Mouse (Mus musculus): ENCODE results near the gene Tbcd. TPM values are rescaled to one million over a fixed set of nuclear protein-coding genes. Genes with fewer than 3 reads are reported as not detected.

Tbcd gene
- polyA plus RNA-seq, 2 experiments, result 38.7 to 43.4 TPM

DNA sequence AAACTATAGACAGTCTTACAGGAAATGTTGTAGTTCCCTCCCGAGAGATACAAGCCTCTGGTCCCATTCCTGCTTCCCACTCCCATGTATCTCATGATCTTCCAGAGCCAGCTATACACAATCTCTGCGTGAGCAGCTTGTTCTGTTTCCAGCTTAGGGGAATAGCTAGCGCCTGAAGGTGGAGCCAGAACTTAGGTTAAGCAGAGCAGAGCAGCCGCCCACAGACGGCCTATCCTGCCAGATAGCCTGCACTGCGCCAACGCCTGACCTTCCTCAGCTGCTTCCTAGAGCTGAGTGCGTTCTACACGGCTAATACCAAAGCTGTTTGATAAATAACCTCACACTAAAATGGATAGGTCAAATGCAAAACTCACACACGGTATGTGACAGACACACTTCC, 198.2 kb downstream of the Tbcd start:
- Histone ChIP-seq H3K27ac (replicated peaks; ENCODE audit: low read depth, low read length) (no peak overlapping the region), H3K4me3 (replicated peaks; ENCODE audit: low read length) (no peak overlapping the region), H3K36me3 (ENCODE audit: control insufficient read depth, insufficient read depth, low read length) (peaks cover 10% of the 10 kb centered on the region; the same call in 1 of the 2 replicates), H3K9ac (ENCODE audit: low read depth, low read length, severe bottlenecking) (no peak overlapping the region), H3K27me3 (ENCODE audit: control insufficient read depth, insufficient read depth, low read length) (no peaks in the 10 kb centered on the region), H3K4me1 (ENCODE audit: control insufficient read depth, insufficient read depth, low read length) (no peaks in the 10 kb centered on the region), H3K4me2 (replicated peaks; ENCODE audit: low read depth, low read length, severe bottlenecking) (no peak overlapping the region), H3K9me3 (ENCODE audit: control insufficient read depth, low read length) (no peaks in the 10 kb centered on the region)
- 78% methylated on average over 10 of the region's 10 CpGs for WGBS
- no peak for DNase-seq (ENCODE audit: low spot score)
- ATAC-seq (ENCODE audit: low FRiP score, low read depth), result no peak
- no peak for TF ChIP-seq POLR2A (IDR thresholded peaks at IDR 0.05; ENCODE audit: borderline replicate concordance, extremely low read depth, insufficient read depth, insufficient read length)

DNA sequence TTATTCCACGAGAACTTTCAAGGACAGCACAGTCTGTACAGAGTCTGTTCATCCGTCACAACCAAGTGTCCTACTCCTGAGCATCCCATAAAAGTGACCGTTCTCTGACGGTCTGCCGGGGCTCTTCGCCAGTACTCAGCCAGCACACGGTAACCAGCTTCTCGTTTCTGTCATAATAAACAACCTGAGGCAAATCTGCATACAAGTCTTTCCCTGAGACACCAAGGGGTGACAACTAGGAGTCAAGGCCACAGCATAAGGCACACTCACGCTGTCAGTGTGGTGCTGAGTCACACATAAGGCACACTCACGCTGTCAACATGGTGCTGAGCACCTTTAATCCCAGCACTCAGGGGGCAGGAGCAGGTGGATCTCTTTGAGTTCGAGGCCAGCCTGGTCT, 198.9 kb downstream of the Tbcd start:
- DNase-seq (ENCODE audit: low spot score), result no peak
- TF ChIP-seq POLR2A (IDR thresholded peaks at IDR 0.05; ENCODE audit: borderline replicate concordance, extremely low read depth, insufficient read depth, insufficient read length), result no peak

GRCm38 (mm10) chr11:121651556-121651955, 199.8 kb downstream of the Tbcd start:
- Histone ChIP-seq H3K9ac (ENCODE audit: low read depth, low read length, severe bottlenecking) (no peak overlapping the region), H3K27me3 (ENCODE audit: control insufficient read depth, insufficient read depth, low read length) (no peaks in the 10 kb centered on the region), H3K9me3 (ENCODE audit: control insufficient read depth, low read length) (no peaks in the 10 kb centered on the region), H3K36me3 (ENCODE audit: control insufficient read depth, insufficient read depth, low read length) (peaks cover 10% of the 10 kb centered on the region; the same call in 1 of the 2 replicates), H3K4me2 (replicated peaks; ENCODE audit: low read depth, low read length, severe bottlenecking) (no peak overlapping the region), H3K4me3 (replicated peaks; ENCODE audit: low read length) (no peak overlapping the region), H3K4me1 (ENCODE audit: control insufficient read depth, insufficient read depth, low read length) (no peaks in the 10 kb centered on the region), H3K27ac (replicated peaks; ENCODE audit: low read depth, low read length) (no peak overlapping the region)
- no peak for TF ChIP-seq POLR2A (IDR thresholded peaks at IDR 0.05; ENCODE audit: borderline replicate concordance, extremely low read depth, insufficient read depth, insufficient read length)
- 92% methylated on average over 9 of the region's 9 CpGs for WGBS
- DNase-seq (ENCODE audit: low spot score), result no peak
- ATAC-seq (ENCODE audit: low FRiP score, low read depth), result no peak

More for the DNA sequence above, 198.9 kb downstream of the Tbcd start:
- no peak overlapping the region for H3K9ac ChIP-seq (ENCODE audit: low read depth, low read length, severe bottlenecking)
- H3K36me3 ChIP-seq (ENCODE audit: control insufficient read depth, insufficient read depth, low read length), result peaks cover 10% of the 10 kb centered on the region; the same call in 1 of the 2 replicates
- H3K27me3 ChIP-seq (ENCODE audit: control insufficient read depth, insufficient read depth, low read length), result no peaks in the 10 kb centered on the region
- H3K4me1 ChIP-seq (ENCODE audit: control insufficient read depth, insufficient read depth, low read length), result no peaks in the 10 kb centered on the region
- no peak overlapping the region for H3K4me2 ChIP-seq (replicated peaks; ENCODE audit: low read depth, low read length, severe bottlenecking)
- ATAC-seq (ENCODE audit: low FRiP score, low read depth), result no peak
- no peak overlapping the region for H3K27ac ChIP-seq (replicated peaks; ENCODE audit: low read depth, low read length)
- no peak overlapping the region for H3K4me3 ChIP-seq (replicated peaks; ENCODE audit: low read length)
- H3K9me3 ChIP-seq (ENCODE audit: control insufficient read depth, low read length), result no peaks in the 10 kb centered on the region
- 87% methylated on average over 11 of the region's 11 CpGs for WGBS

- Histone ChIP-seq H3K27ac (replicated peaks; ENCODE audit: low read depth, low read length) (no peak overlapping the region), H3K4me1 (ENCODE audit: control insufficient read depth, insufficient read depth, low read length) (no peaks in the 10 kb centered on the region), H3K27me3 (ENCODE audit: control insufficient read depth, insufficient read depth, low read length) (no peaks in the 10 kb centered on the region), H3K4me2 (replicated peaks; ENCODE audit: low read depth, low read length, severe bottlenecking) (no peak overlapping the region), H3K4me3 (replicated peaks; ENCODE audit: low read length) (no peak overlapping the region), H3K36me3 (ENCODE audit: control insufficient read depth, insufficient read depth, low read length) (peaks cover 10% of the 10 kb centered on the region; the same call in 1 of the 2 replicates), H3K9me3 (ENCODE audit: control insufficient read depth, low read length) (no peaks in the 10 kb centered on the region), H3K9ac (ENCODE audit: low read depth, low read length, severe bottlenecking) (no peak overlapping the region)
- 95% methylated on average over 5 of the region's 5 CpGs for WGBS
- DNase-seq (ENCODE audit: low spot score) (no peak), ATAC-seq (ENCODE audit: low FRiP score, low read depth) (no peak)
- TF ChIP-seq POLR2A (IDR thresholded peaks at IDR 0.05; ENCODE audit: borderline replicate concordance, extremely low read depth, insufficient read depth, insufficient read length), result no peak
These were observed 200.2 kb downstream of the Tbcd start for GRCm38 (mm10) chr11:121651983-121652382.

DNA sequence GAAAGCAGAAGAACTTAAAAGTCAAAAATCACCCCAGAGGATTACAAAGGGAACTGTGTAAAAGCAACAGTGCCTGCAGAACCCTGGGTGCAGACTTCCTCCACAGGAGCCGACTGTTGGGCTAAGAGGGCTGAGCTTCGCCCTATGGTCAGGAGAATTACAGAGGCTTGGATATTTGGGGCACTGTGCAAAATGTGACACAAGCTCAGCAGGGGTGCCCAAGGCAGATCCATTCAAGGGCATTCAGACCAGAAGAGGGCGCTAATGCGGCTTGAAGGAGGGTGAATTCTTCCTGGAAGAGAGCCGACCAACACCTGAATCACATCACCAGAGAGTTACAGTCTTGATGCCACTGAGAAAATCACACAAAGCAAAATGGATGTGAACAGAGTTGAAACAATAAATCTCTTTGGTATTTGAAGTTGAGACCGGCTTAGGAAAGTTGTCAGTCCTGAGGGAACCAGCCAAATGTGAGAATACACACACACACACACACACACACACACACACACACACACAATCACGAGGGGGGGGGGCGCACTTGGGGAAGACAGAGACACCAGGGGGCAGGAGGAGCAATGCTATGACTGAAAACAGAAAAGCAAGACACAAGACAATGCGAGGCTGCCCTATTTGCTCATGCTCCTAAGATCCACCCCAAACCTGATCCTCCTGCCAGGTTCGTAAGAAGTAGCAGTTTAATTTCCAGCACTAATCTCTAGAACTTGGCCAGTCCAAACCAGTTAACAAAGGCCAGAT, 201.0 kb downstream of the Tbcd start:
- Histone ChIP-seq H3K4me1 (ENCODE audit: control insufficient read depth, insufficient read depth, low read length) (no peaks in the 10 kb centered on the region), H3K9ac (ENCODE audit: low read depth, low read length, severe bottlenecking) (no peak overlapping the region), H3K27me3 (ENCODE audit: control insufficient read depth, insufficient read depth, low read length) (no peaks in the 10 kb centered on the region), H3K4me3 (replicated peaks; ENCODE audit: low read length) (no peak overlapping the region), H3K4me2 (replicated peaks; ENCODE audit: low read depth, low read length, severe bottlenecking) (no peak overlapping the region), H3K27ac (replicated peaks; ENCODE audit: low read depth, low read length) (no peak overlapping the region), H3K9me3 (ENCODE audit: control insufficient read depth, low read length) (no peaks in the 10 kb centered on the region), H3K36me3 (ENCODE audit: control insufficient read depth, insufficient read depth, low read length) (peaks cover 10% of the 10 kb centered on the region; the same call in 1 of the 2 replicates)
- WGBS, result 50% methylated on average over 8 of the region's 10 CpGs
- ATAC-seq (ENCODE audit: low FRiP score, low read depth) (no peak), DNase-seq (ENCODE audit: low spot score) (peak; percentile 52)
- TF ChIP-seq POLR2A (IDR thresholded peaks at IDR 0.05; ENCODE audit: borderline replicate concordance, extremely low read depth, insufficient read depth, insufficient read length), result no peak
